Mouse (Mus musculus) lung, adult 2 months (tissue): ENCODE results near the gene Osgin1.

ENCODE experiments used
- CTCF ChIP-seq: fragments of 200-500 bp; IDR thresholded peaks from 2 replicates; pipeline ENCODE4 v1.5.1; 2011; ENCODE audit warnings: mild to moderate bottlenecking, low read length, control low read depth; ENCODE audit not compliant: insufficient read depth
- POLR2A ChIP-seq: fragments of 200-500 bp; IDR thresholded peaks from 2 replicates; pipeline ENCODE4 v1.6.1; 2011; ENCODE audit warnings: low read depth, mild to moderate bottlenecking, control low read depth, low read length, borderline replicate concordance; ENCODE audit errors: extremely low read depth

GRCm38 (mm10) chr8:119447781-119448170, 13.9 kb downstream of the Osgin1 start:
- no peak for TF ChIP-seq CTCF
- no peak for TF ChIP-seq POLR2A
